Mouse (Mus musculus) MEL (cell line): ENCODE data around the gene D11Wsu47e.

Experiments
- CTCF ChIP-seq, 3 experiments: IDR thresholded peaks in 2 of 3; conservative IDR thresholded peaks in 1 of 3; 2 replicates each; pipeline ENCODE4 v1.5.1; 2011 to 2012; ENCODE audit warnings: low read length in 3 of 3, low read depth in 2 of 3, mild to moderate bottlenecking in 2 of 3, improper control_type of control experiment in 1 of 3, inconsistent platforms in 1 of 3, mixed read lengths in 1 of 3, moderate library complexity in 1 of 3; ENCODE audit not compliant: control insufficient read depth in 1 of 3, insufficient read depth in 1 of 3, poor library complexity in 1 of 3, severe bottlenecking in 1 of 3
- EP300 ChIP-seq, 2 experiments: IDR thresholded peaks; 2 replicates each; pipeline ENCODE4 v1.6.1; 2011; ENCODE audit warnings: improper control_type of control experiment in 2 of 2, low read length in 2 of 2, low read depth in 1 of 2, mild to moderate bottlenecking in 1 of 2
- GATA1 ChIP-seq: IDR thresholded peaks from 2 replicates; pipeline ENCODE4 v1.6.1; 2011; ENCODE audit warnings: low read depth, low read length, improper control_type of control experiment
- HCFC1 ChIP-seq: IDR thresholded peaks from 2 replicates; pipeline ENCODE4 v1.6.1; 2012; ENCODE audit warnings: low read depth, mild to moderate bottlenecking, inconsistent platforms, low read length, improper control_type of control experiment, moderate library complexity
- POLR2A ChIP-seq, 2 experiments: IDR thresholded peaks; 2 replicates each; pipeline ENCODE4 v1.6.1; 2011 to 2012; ENCODE audit warnings: low read length in 2 of 2, mild to moderate bottlenecking in 2 of 2, control low read depth in 1 of 2, improper control_type of control experiment in 1 of 2, low read depth in 1 of 2, moderate library complexity in 1 of 2; ENCODE audit not compliant: control insufficient read depth in 1 of 2, insufficient read depth in 1 of 2, poor library complexity in 1 of 2
- RAD21 ChIP-seq: IDR thresholded peaks from 2 replicates; pipeline ENCODE4 v1.6.1; 2011; ENCODE audit warnings: mild to moderate bottlenecking, low read depth, low read length, improper control_type of control experiment

DNA sequence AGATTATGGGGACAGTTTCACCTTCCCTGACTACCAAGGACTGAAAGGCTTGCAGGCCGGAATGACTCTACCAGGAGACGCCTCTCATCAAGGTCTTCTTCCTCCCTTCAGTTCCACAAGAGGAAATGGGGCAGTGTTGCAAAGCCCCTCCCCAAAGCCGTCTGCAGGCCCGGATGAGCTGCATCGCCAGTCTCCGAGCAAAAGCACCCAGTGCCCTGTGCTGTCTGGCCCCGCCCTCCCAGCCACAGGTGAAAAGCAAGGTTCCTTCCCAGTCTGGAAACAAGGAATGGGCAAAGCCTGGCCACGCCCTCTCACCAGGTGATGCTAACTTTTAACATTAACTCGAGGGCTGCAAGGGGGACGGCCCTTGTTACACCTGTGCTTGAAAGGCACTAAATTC, 17.6 kb upstream of the D11Wsu47e start:
- no peak for TF ChIP-seq CTCF (IDR thresholded peaks at IDR 0.05 in 2 of 3, conservative IDR thresholded peaks at IDR 0.05 in 1 of 3; ENCODE audit: control insufficient read depth in 1 of 3, insufficient read depth in 1 of 3, low read depth in 2 of 3, low read length in 3 of 3, poor library complexity in 1 of 3, severe bottlenecking in 1 of 3)
- TF ChIP-seq POLR2A (IDR thresholded peaks at IDR 0.05; ENCODE audit: control insufficient read depth in 1 of 2, insufficient read depth in 1 of 2, low read depth in 1 of 2, low read length in 2 of 2, poor library complexity in 1 of 2): no peak
- TF ChIP-seq RAD21: no peak
- TF ChIP-seq GATA1: no peak
- TF ChIP-seq EP300 (IDR thresholded peaks at IDR 0.05; ENCODE audit: low read depth in 1 of 2, low read length in 2 of 2): no peak
- TF ChIP-seq HCFC1: no peak
